Mouse (Mus musculus) brain, embryonic 14.5 days (tissue): ENCODE results near the gene Hcn1.

Experiments
- CTCF ChIP-seq: fragments of 200-500 bp; IDR thresholded peaks from 2 replicates; pipeline ENCODE4 v1.5.1; 2012; ENCODE audit warnings: inconsistent platforms, mild to moderate bottlenecking, moderate library complexity, borderline replicate concordance; ENCODE audit not compliant: insufficient read depth, insufficient read length; ENCODE audit errors: extremely low read depth
- POLR2A ChIP-seq: fragments of 200-500 bp; IDR thresholded peaks from 2 replicates; pipeline ENCODE4 v1.6.1; 2012; ENCODE audit warnings: mild to moderate bottlenecking, inconsistent platforms, borderline replicate concordance; ENCODE audit not compliant: poor library complexity, insufficient read depth, insufficient read length, severe bottlenecking; ENCODE audit errors: extremely low read depth

DNA sequence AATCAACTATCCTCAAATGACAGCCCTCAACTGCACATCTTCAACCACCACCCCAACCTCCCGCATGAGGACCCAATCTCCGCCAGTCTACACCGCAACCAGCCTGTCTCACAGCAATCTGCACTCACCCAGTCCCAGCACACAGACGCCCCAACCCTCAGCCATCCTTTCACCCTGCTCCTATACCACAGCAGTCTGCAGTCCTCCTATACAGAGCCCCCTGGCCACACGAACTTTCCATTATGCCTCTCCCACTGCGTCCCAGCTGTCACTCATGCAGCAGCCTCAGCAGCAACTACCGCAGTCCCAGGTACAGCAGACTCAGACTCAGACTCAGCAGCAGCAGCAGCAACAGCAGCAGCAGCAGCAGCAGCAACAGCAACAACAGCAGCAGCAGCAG is 373.3 kb downstream of the Hcn1 start:
- TF ChIP-seq CTCF, result no peak
- TF ChIP-seq POLR2A, result no peak
